Mouse (Mus musculus) left cerebral cortex, adult 9 months (tissue): ENCODE results near the gene Lcn10.
"Not testable (repeated sequence)": the region's sequence is repeated elsewhere in the genome, so short reads cannot be mapped to it uniquely, and the experiment has no call there.

Source experiments
- DNase-seq, 2 experiments: peaks; one replicate each; pipeline ENCODE4 v3.0.0; 2022; ENCODE audit warnings: low spot score in 2 of 2

Lcn10 gene

DNA sequence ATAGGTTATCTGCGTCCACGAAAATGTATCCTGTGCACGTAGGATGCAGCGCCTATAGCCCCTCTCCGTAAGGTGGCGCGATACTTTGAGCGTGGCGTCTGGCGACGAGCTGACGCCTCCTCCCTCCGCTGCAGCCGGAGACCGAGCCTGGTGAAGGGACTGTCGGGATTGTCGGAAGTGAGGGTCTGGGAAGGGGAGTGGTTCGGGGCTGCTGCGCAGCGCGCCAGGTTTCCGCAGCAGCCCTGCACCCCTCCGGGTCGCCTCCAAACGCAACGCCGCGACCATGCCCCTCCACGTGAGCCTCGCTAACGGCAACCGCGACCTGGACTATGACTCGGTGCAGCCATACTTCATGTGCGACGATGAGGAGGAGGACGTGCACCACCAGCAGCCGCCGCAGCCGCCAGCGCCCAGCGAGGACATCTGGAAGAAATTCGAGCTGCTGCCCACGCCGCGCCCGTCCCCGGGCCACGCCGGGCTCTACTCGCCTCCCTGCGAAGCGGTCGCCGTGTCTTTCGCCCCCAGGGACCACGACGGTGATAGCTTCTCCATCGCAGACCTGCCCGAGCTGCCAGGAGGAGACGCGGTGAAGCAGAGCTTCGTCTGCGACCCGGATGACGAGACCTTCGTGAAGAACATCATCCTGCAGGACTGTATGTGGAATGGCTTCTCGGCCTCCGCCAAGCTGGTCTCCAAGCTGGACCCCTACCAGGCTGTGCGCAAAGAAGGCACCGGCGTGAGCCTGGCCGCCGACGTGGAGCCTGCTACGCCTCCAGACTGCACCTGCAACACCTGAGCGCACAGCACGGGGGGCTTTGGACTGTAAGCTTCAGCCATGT, 24.3 kb downstream of the Lcn10 start, which contains the start of gene Bmyc:
Gene Bmyc (plus strand): TSS at position 97 of the 839 bp plus-strand sequence.
- peak; percentile 81 to 89 for DNase-seq

DNA sequence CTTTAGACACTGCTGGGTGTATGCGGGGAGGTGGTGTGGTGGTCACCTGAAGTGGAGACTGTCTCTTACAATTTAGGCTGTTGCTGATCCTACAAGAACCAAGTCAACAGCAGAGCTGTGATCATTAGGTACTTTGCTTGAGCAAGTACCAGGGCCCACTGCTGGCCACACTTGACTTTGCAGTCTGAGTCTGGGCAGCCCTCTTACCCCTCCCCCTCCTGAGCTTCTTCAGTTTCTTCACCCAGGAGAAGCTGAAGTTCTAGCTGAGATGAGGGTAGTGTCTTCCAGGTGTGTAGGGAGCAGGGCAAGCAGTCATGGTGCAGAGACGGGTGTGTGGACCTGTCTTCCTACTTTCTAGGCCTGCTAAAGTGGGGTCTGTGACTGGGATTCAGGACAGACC, 25.6 kb downstream of the Lcn10 start:
- DNase-seq: peak; percentile 23 to 51

DNA sequence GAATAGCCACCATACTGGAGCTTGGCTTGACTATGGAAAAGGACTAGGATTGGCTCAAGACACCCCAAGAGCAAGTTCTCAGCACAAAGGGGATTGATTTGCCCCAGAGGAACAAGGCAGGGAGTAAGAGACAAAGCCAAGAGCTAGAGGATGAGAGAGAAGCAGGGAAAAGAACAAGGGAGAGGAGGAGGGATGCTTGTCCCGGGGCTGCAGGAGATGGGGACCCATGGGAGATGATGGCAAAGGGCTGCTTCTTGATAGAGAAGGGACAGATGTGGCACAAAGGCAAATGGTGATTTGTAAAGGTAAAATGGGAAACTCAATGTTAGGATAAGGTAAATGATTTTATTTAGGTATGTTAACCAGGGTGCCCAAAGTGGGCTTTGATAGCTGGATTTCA, 26.5 kb downstream of the Lcn10 start:
- DNase-seq: not testable (repeated sequence)

DNA sequence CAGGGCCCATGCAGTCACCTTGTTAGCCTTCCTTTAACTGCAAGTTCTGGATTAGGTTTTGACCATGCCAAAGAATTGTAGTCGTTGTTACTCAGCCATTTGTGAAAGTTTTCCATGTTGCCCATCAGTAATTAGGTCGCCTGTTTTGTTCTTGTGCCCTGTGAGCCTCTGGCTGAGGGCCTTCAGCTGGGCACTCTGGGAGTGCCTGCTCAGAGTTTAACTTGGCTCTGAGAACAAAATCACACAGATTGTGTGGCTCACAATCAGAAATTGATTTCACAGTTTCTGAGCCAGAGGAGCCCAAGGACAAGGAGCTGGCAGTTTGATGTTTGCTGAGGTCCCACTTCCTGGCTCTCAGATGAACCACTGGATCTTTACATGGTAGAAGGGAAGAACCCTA, 27.3 kb downstream of the Lcn10 start:
- DNase-seq: not testable (repeated sequence)

DNA sequence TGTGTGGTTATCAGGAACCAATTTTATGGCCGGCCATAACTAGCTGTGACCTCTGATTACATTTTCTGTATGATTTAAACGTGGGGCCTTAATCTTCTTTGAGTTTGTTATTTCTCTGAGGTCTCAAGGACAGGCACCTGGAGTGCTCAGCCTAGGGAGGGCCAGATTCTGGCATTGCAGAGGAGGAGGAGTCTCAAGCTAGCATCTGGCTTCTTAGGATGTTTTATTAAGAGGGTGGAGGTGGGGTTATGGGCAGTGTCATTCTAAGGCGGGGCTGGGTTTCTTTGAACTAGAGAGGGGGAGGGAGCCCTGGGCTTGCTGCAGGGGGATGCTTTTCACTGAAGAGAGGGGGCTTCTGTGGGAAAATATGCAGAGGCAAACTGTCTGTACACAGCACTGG, 29.1 kb downstream of the Lcn10 start:
- DNase-seq: not testable (repeated sequence)

DNA sequence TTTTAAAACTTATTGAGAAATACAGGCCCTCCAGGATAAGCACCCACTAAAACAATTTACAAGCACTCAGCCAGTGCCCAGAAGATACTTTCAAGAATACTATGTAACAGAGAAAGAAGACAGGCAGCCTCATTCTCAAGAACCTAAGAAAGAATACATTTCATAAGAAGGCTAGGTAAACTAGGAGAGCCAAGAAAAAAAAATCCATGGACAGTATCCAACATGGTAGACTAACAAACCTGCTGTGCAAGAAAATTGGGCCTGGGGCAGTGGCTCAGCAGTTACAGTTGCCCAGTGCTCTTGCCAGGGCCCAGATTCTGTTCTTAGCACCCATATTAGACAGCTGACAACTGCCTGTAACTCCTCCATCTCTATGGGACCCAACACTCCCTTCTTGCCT, 34.7 kb downstream of the Lcn10 start:
- no peak for DNase-seq

DNA sequence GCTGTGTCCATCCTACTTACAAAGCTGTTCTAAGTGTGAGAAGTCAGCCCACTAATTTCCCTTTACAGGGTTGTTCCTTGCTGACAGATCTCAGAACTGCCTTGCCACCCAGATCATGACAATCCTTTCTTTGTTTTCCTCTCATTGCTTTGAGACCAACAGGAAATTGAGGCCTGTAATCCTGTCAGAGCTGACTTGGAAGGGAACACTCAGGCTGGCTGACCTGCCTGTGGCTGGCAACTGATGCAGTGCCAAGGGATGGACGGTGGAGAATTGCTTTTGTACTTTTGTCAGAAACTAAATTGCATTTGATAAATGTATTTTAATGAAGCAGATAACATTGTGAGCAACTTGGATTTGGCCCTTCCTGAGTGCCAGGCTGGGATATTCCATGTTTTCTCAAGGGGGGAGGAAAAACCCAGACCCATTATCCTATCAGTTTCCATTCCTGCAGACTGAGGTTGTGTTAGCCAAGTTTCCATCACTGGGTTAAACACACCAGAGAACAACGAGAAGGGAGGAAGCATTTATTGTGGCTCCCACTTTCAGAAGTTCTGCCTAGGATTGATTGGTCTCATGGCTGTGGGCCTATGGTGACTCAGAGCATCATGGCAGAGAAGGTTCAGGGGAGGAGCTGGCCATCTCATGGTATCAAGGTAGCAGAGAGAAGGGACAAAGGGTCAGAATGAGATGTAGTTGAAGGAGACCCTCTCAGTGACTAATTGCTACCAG, 50.8 kb downstream of the Lcn10 start:
- no peak for DNase-seq
